Mouse (Mus musculus): ENCODE results near the gene Ralgapa2. TPM values are rescaled to one million over a fixed set of nuclear protein-coding genes. Genes with fewer than 3 reads are reported as not detected.

Ralgapa2 gene
- polyA plus RNA-seq, 1 experiment from 2014 or later: 4.9 TPM

DNA sequence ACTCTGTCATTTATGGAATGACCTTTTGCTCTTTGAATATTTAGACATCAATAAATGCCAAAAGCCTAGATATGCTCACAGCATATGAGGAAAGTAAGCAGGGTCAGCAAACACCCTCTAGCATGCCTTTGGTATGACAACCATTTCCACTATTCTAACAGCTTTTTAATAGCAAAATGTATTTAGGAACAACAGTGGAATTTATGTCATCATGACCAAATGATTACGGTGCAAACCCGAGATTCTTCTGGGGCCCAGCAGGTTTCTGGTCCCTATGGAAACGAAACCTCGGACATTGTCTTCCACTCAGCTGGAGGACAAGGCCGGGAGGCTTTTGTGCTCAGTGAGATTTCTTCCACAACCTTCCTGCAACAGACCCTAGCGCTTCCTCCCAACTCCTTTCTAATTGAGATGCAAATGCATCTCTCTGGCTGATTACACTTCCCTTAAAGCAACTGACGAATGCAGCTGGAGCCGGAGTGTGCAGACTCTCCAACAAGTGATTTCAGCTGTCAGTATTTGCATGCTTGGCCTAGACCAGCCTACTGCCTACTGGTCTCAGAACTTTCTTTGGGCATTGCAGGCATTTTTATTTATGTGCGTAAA, 209.9 kb downstream of the Ralgapa2 start:
- TF ChIP-seq CTCF (IDR thresholded peaks at IDR 0.05; ENCODE audit: low read depth): no peak
- Histone ChIP-seq H3K27me3 (replicated peaks; ENCODE audit: control insufficient read depth, insufficient read depth, low read length) (no peaks in the 10 kb centered on the region), H3K9ac (ENCODE audit: low read depth, low read length) (no peak overlapping the region), H3K27ac (ENCODE audit: low read depth, low read length) (no peak overlapping the region), H3K9me3 (ENCODE audit: control insufficient read depth) (no peaks in the 10 kb centered on the region), H3K4me2 (replicated peaks; ENCODE audit: low read depth) (no peak overlapping the region), H3K4me1 (replicated peaks; ENCODE audit: control insufficient read depth, insufficient read depth, low read length) (no peaks in the 10 kb centered on the region), H3K36me3 (ENCODE audit: control insufficient read depth, insufficient read depth) (no peaks in the 10 kb centered on the region), H3K4me3 (ENCODE audit: low read depth, low read length) (no peak overlapping the region)
- 55% methylated on average over 9 of the region's 9 CpGs for WGBS
- no peak for ATAC-seq

DNA sequence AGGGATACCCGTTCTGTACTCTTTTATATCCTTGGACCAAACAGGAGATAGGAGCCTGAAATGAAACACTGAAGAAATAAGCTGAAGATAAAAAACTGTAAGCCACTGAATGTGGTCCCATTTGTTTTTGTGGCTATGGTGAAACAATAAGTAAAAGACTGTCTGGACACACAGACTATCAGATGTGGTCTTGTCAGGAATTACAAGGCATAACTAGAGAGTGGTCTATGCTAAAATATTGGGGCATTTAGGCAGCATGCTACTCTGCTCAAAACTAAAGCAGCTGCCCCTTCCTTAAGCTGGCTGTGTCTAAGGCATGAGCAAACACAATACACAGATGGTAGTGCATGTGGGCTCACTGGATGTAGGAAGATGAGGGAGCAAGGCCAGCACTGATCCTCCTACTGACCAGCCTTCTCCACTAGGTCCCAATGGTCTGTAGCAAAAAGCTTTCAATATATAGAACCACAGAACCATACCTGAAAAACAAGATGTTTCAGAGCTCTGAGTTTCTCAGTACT, 211.6 kb downstream of the Ralgapa2 start:
- Histone ChIP-seq H3K27me3 (replicated peaks; ENCODE audit: control insufficient read depth, insufficient read depth, low read length) (no peaks in the 10 kb centered on the region), H3K4me2 (replicated peaks; ENCODE audit: low read depth) (no peak overlapping the region), H3K27ac (ENCODE audit: low read depth, low read length) (no peak overlapping the region), H3K36me3 (ENCODE audit: control insufficient read depth, insufficient read depth) (no peaks in the 10 kb centered on the region), H3K9ac (ENCODE audit: low read depth, low read length) (no peak overlapping the region), H3K4me3 (ENCODE audit: low read depth, low read length) (no peak overlapping the region), H3K9me3 (ENCODE audit: control insufficient read depth) (no peaks in the 10 kb centered on the region), H3K4me1 (replicated peaks; ENCODE audit: control insufficient read depth, insufficient read depth, low read length) (no peaks in the 10 kb centered on the region)
- TF ChIP-seq CTCF (IDR thresholded peaks at IDR 0.05; ENCODE audit: low read depth): no peak
- no peak for ATAC-seq
- WGBS: 97% methylated on average over 1 of the region's 1 CpGs

DNA sequence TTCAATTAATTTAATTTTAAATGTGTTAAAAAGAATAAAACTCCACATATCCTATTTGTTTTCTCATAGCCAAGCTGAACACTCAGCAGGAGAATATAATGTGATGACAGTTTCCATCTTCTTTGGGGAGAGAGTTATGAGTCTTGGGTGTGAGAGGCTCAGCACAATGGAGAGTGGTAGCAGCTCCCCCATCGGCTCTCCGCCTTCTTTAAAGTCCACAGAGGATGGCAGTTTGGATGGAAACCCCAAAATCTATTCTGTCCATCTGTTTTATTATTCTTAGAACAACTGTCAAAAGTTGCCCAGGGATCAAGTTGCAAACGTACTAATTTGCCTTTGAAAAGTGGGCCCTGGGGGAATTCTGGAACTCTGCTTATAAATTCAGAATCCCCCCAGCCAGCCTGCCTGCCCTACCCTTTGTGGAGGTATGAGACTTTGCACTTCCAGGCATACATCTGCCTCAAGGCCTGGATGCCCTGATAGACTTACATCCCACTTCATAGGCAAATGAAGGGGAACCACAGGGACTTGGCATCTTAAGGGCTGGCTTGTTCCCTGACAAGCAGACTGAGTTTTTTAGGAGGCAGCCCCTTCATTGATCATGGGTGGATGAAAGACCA, 212.2 kb downstream of the Ralgapa2 start:
- 82% methylated on average over 3 of the region's 3 CpGs for WGBS
- no peak for ATAC-seq
- no peak for TF ChIP-seq CTCF (IDR thresholded peaks at IDR 0.05; ENCODE audit: low read depth)

DNA sequence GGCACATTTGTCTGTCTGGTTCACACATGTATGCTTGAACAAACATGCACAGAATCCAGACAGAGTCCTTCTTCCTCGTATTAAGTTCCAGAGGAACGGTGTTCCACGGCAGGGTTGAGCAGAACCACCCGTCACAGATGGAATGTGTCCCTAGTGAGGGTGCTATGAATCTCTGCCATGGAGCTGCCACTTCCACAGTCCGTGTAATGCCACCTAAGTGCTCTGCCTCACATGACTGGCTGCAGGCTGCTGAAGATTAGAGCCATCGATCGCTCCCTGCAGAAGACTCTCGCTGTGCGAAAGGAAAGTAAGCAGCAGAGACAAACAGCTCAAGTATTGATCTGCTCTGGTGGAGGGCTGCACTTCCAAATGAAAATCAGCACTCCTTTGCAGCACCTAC, 218.6 kb downstream of the Ralgapa2 start:
- Histone ChIP-seq H3K27ac (ENCODE audit: low read depth, low read length) (no peak overlapping the region), H3K4me3 (ENCODE audit: low read depth, low read length) (no peak overlapping the region), H3K4me2 (replicated peaks; ENCODE audit: low read depth) (no peak overlapping the region), H3K9me3 (ENCODE audit: control insufficient read depth) (no peaks in the 10 kb centered on the region), H3K27me3 (replicated peaks; ENCODE audit: control insufficient read depth, insufficient read depth, low read length) (no peaks in the 10 kb centered on the region), H3K9ac (ENCODE audit: low read depth, low read length) (no peak overlapping the region), H3K4me1 (replicated peaks; ENCODE audit: control insufficient read depth, insufficient read depth, low read length) (no peaks in the 10 kb centered on the region), H3K36me3 (ENCODE audit: control insufficient read depth, insufficient read depth) (peaks cover 3% of the 10 kb centered on the region; the same call in 1 of the 2 replicates)
- no peak for TF ChIP-seq CTCF (IDR thresholded peaks at IDR 0.05; ENCODE audit: low read depth)
- WGBS: 68% methylated on average over 9 of the region's 9 CpGs
- ATAC-seq: no peak

More for the DNA sequence above, 212.2 kb downstream of the Ralgapa2 start:
- Histone ChIP-seq H3K4me2 (replicated peaks; ENCODE audit: low read depth) (no peak overlapping the region), H3K36me3 (ENCODE audit: control insufficient read depth, insufficient read depth) (no peaks in the 10 kb centered on the region), H3K9me3 (ENCODE audit: control insufficient read depth) (no peaks in the 10 kb centered on the region), H3K27ac (ENCODE audit: low read depth, low read length) (no peak overlapping the region), H3K9ac (ENCODE audit: low read depth, low read length) (no peak overlapping the region), H3K4me1 (replicated peaks; ENCODE audit: control insufficient read depth, insufficient read depth, low read length) (no peaks in the 10 kb centered on the region), H3K4me3 (ENCODE audit: low read depth, low read length) (no peak overlapping the region), H3K27me3 (replicated peaks; ENCODE audit: control insufficient read depth, insufficient read depth, low read length) (no peaks in the 10 kb centered on the region)

DNA sequence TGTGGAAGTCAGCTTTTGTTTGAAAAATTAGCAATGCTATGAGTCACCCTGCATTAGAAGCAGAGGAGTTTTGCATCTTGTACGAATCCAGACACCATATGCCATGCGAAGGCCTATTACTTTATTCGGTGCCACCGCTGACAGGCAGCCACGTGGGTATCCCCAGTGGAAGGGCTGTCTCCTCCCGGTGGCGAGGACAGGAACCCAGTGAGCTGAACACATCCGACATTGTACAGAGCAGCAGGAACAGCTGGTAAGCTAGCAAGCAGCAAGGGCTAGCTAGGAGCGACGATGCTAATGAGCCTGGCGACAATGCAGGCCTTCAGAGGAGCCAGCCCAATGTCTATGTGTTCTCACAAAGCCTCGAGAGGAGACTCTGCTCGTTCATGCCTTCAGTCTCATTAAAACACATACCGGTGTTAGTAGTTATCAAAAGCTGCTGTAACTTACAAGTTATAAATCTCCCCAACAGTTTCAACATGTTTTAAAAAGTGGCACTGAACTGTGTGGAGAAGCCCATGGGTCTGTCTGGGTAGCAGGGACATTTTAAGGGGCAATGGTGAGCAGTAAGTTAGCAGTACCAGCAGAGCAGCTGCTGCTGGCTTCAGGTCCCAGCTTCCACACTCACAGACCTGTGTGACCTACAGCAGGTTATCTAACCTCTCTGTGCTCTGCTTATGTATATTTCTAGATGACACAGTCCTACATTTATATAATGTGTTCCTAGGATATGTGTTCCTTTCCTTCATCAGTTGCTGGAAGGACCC, 221.1 kb downstream of the Ralgapa2 start:
- H3K4me2 ChIP-seq (replicated peaks; ENCODE audit: low read depth): no peak overlapping the region
- TF ChIP-seq CTCF (IDR thresholded peaks at IDR 0.05; ENCODE audit: low read depth): no peak
- H3K9me3 ChIP-seq (ENCODE audit: control insufficient read depth): no peaks in the 10 kb centered on the region
- H3K27me3 ChIP-seq (replicated peaks; ENCODE audit: control insufficient read depth, insufficient read depth, low read length): no peaks in the 10 kb centered on the region
- no peak overlapping the region for H3K4me3 ChIP-seq (ENCODE audit: low read depth, low read length)
- H3K27ac ChIP-seq (ENCODE audit: low read depth, low read length): no peak overlapping the region
- H3K9ac ChIP-seq (ENCODE audit: low read depth, low read length): no peak overlapping the region
- ATAC-seq: no peak
- 58% methylated on average over 14 of the region's 14 CpGs for WGBS
- H3K4me1 ChIP-seq (replicated peaks; ENCODE audit: control insufficient read depth, insufficient read depth, low read length): no peaks in the 10 kb centered on the region
- peaks cover 3% of the 10 kb centered on the region; the same call in 1 of the 2 replicates for H3K36me3 ChIP-seq (ENCODE audit: control insufficient read depth, insufficient read depth)

DNA sequence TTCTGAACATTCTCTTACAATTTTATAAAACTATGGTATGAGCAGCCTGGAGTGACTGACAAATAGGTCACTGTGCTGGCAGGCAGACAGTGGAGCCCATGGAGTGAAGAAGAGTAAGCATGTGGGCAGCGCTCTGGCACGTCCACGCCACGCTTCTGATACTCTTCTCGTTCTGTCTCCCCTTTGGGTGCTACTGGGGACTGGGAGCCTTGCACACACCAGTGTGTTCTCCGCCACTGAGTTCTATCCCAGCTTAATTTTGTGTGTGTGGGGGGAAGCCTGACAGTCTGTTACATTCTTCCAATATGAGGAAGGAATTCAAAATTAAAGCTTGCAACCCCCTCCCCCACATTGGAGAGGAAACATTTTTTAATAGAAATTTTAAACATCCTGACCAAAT, 221.8 kb downstream of the Ralgapa2 start:
- no peak for TF ChIP-seq CTCF (IDR thresholded peaks at IDR 0.05; ENCODE audit: low read depth)
- H3K27me3 ChIP-seq (replicated peaks; ENCODE audit: control insufficient read depth, insufficient read depth, low read length): no peaks in the 10 kb centered on the region
- 92% methylated on average over 6 of the region's 6 CpGs for WGBS
- no peak overlapping the region for H3K4me3 ChIP-seq (ENCODE audit: low read depth, low read length)
- no peak overlapping the region for H3K4me2 ChIP-seq (replicated peaks; ENCODE audit: low read depth)
- H3K4me1 ChIP-seq (replicated peaks; ENCODE audit: control insufficient read depth, insufficient read depth, low read length): no peaks in the 10 kb centered on the region
- H3K27ac ChIP-seq (ENCODE audit: low read depth, low read length): no peak overlapping the region
- H3K36me3 ChIP-seq (ENCODE audit: control insufficient read depth, insufficient read depth): peaks cover 3% of the 10 kb centered on the region; the same call in 1 of the 2 replicates
- no peaks in the 10 kb centered on the region for H3K9me3 ChIP-seq (ENCODE audit: control insufficient read depth)
- ATAC-seq: no peak
- no peak overlapping the region for H3K9ac ChIP-seq (ENCODE audit: low read depth, low read length)
